Mouse (Mus musculus) gastrocnemius, adult 2 months (tissue): ENCODE results near the gene Patz1. TPM values are rescaled to one million over a fixed set of nuclear protein-coding genes. Genes with fewer than 3 reads are reported as not detected.
A peak's percentile ranks its signal among the peaks of the same experiment; 100 is the strongest.

ENCODE experiments used
- DNase-seq: peaks from one replicate; pipeline ENCODE4 v3.0.0; 2022
- H3K27ac ChIP-seq: fragments of 200-600 bp; 2 replicates; pipeline ENCODE4 v1.8.1; 2022; ENCODE audit warnings: mild to moderate bottlenecking
- H3K4me3 ChIP-seq: fragments of 200-600 bp; 2 replicates; pipeline ENCODE4 v1.8.1; 2022; ENCODE audit warnings: mild to moderate bottlenecking, moderate library complexity
- CTCF ChIP-seq: fragments of 200-600 bp; IDR thresholded peaks from 2 replicates; pipeline ENCODE4 v1.8.1; 2022; ENCODE audit warnings: antibody characterized with exemption, mild to moderate bottlenecking, moderate library complexity
- intact Hi-C: fragments of 180-260 bp; cut with DNase I; formaldehyde crosslinking; loops from one replicate; pipeline ENCODE4 v1.15.1; 2025
- total RNA-seq, 2 experiments: library from RNA; stranded (reverse); gene quantifications; 2 replicates each; pipeline ENCODE4 v1.2.3; 2021

Patz1 gene
- total RNA-seq, 2 experiments from 2014 or later, result 11.9 to 17.2 TPM

- no peak overlapping the region for H3K27ac ChIP-seq
- no peak overlapping the region for H3K4me3 ChIP-seq
- intact Hi-C loops, result no loop called here
- TF ChIP-seq CTCF, result peak; percentile 82
- peak; percentile 75 for DNase-seq
Measured at GRCm38 (mm10) chr11:3314148-3314547, 25.5 kb downstream of the Patz1 start.

GRCm38 (mm10) chr11:3318286-3318685 is 29.6 kb downstream of the Patz1 start:
- Histone ChIP-seq H3K4me3 (no peak overlapping the region), H3K27ac (no peak overlapping the region)
- peak; percentile 5 for DNase-seq
- intact Hi-C loops, result no loop called here
- no peak for TF ChIP-seq CTCF

GRCm38 (mm10) chr11:3328271-3328670 is 39.6 kb downstream of the Patz1 start:
- TF ChIP-seq CTCF, result 0 out of 2 replicates have a peak, but pooled peaks have one; percentile 3
- DNase-seq, result peak; percentile 11
- Histone ChIP-seq H3K4me3 (no peak overlapping the region), H3K27ac (peak overlapping the region; percentile 92)
- intact Hi-C loops, result loop anchor here (5.0 kb wide), 1 partner anchor 36 kb away; no protein-coding TSS in a partner anchor

GRCm38 (mm10) chr11:3328806-3329775 is 40.4 kb downstream of the Patz1 start:
- intact Hi-C loops, result loop anchor here (5.0 kb wide), 1 partner anchor 37 kb away; no protein-coding TSS in a partner anchor
- peak; percentile 12 for DNase-seq
- no peak for TF ChIP-seq CTCF
- peak overlapping the region; percentile 22; the same call in 1 of the 2 replicates for H3K4me3 ChIP-seq
- peak overlapping the region; percentile 92 for H3K27ac ChIP-seq

- intact Hi-C loops, result loop anchor here (5.0 kb wide), 1 partner anchor 38 kb away; no protein-coding TSS in a partner anchor
- peak within 1 kb of the TSS; percentile 80 for H3K4me3 ChIP-seq
- H3K27ac ChIP-seq, result peak within 1 kb of the TSS; percentile 92
- DNase-seq, result peak; percentile 49
- no peak for TF ChIP-seq CTCF
Measured at GRCm38 (mm10) chr11:3329891-3330451, 41.3 kb downstream of the Patz1 start, which contains the start of gene Pik3ip1. TSS of gene Pik3ip1 (plus strand) at chr11:3330401.

GRCm38 (mm10) chr11:3330566-3330965 is 41.9 kb downstream of the Patz1 start:
- DNase-seq, result peak; percentile 96
- Histone ChIP-seq H3K4me3 (peak overlapping the region; percentile 80), H3K27ac (peak overlapping the region; percentile 92)
- intact Hi-C loops, result no loop called here
- peak; percentile 60 for TF ChIP-seq CTCF

- H3K4me3 ChIP-seq, result peak overlapping the region; percentile 80
- intact Hi-C loops, result no loop called here
- peak overlapping the region; percentile 92 for H3K27ac ChIP-seq
- no peak for TF ChIP-seq CTCF
- peak; percentile 34 for DNase-seq
Measured at GRCm38 (mm10) chr11:3330991-3331750, 42.5 kb downstream of the Patz1 start.

- DNase-seq, result peak; percentile 97
- intact Hi-C loops, result no loop called here
- Histone ChIP-seq H3K27ac (peak overlapping the region; percentile 92), H3K4me3 (peak overlapping the region; percentile 80)
- peak; percentile 15; the same call in 1 of the 2 replicates for TF ChIP-seq CTCF
Measured at GRCm38 (mm10) chr11:3331756-3332642, 43.3 kb downstream of the Patz1 start.

- peak overlapping the region; percentile 92 for H3K27ac ChIP-seq
- no peak for TF ChIP-seq CTCF
- peak overlapping the region; percentile 80 for H3K4me3 ChIP-seq
- no peak for DNase-seq
- intact Hi-C loops, result no loop called here
Measured at GRCm38 (mm10) chr11:3333111-3333695, 44.5 kb downstream of the Patz1 start.

- H3K27ac ChIP-seq, result peak overlapping the region; percentile 92
- intact Hi-C loops, result no loop called here
- TF ChIP-seq CTCF, result no peak
Measured at GRCm38 (mm10) chr11:3334141-3334710, 45.6 kb downstream of the Patz1 start.

More at GRCm38 (mm10) chr11:3334141-3334710, 45.6 kb downstream of the Patz1 start:
- peak overlapping the region; percentile 47 for H3K4me3 ChIP-seq
- DNase-seq, result no peak
